Mouse (Mus musculus) neutrophil, adult 83 days (primary cell): ENCODE data around the gene Prlh. TPM values are rescaled to one million over a fixed set of nuclear protein-coding genes. Genes with fewer than 3 reads are reported as not detected.

ENCODE experiments used
- total RNA-seq, 2 experiments: library from RNA; stranded (reverse); gene quantifications; one replicate each; pipeline ENCODE4 v1.2.4; 2023

The Prlh gene
- not detected for total RNA-seq

DNA sequence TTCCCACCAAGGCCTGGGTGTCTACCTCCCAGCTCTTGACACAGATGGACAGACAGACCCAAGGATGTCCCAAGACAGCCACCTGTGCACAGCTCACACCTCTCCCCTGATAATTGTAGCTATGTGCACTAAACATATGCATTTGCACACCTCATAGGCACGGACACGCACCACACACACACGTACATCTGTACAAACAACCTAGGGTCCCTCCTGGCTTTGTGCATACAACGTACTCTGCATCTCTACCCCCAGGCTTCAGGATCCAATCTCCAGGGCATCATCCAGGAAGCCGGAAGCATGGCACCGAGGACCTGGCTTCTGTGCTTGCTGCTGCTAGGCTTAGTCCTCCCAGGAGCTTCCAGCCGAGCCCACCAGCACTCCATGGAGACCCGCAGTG is at the start of gene Prlh:
TSS of gene Prlh (plus strand) at position 301 of the 400 bp plus-strand sequence.

GRCm38 (mm10) chr1:90914948-90915569 is 37.8 kb upstream of the Prlh start, which contains the start of gene Mlph:
TSS of gene Mlph (plus strand) at chr1:90915085.

DNA sequence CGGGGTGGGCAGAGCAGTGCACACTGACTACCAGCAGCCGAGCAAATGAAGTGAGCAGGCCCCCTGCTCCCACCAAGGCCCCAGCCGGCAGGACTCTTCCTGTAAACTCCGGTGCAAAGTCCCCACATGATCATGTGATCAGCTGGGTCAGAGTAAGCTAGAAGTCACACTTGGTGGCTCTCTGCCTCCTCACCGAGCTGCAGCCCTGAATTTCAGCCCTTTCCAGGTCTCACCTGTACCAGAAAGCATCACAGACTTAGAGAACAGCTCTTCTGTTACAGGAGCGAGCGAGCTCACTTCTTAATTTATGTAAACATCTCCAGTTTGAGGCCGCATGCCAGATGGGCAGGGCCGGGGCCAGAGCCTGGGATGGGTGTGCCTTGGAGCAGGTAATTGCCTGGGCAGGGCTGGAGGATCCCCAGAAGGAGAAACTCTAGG is 16.5 kb downstream of the Prlh start, which contains the start of gene Rab17:
TSS of gene Rab17 (minus strand) at position 315 of the 438 bp plus-strand sequence.

DNA sequence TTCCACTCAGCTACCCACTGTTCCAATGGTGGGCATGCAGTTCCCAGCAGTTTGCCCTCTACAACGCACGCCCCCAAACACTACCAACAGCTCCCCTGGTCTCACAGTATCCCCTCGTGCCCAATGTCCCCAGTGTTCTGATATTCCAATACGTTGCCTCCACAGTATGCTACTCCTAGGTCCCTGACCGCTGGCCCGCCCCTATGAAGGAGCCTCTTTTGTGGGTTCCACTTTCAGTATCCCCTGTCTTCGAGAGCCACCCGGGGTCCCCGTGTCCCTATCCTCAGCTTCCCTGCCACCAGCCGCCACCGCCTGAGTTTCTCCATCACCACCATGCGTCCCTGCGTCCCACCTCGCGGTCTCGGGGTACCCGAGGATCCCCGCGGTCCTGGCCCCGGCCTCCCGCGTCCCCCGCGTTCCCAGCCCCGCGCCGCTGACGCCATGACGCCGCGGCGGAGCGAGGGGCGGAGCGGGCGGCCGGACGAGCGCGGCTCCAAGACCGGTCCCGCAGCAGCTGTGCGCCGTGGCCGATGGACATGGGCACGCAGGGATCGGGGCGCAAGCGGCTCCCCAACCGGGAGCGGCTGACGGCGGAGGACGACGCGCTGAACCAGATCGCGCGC is 45.5 kb downstream of the Prlh start, which contains the start of gene Lrrfip1:
TSS of gene Lrrfip1 (plus strand) at position 470 of the 623 bp plus-strand sequence.

Other genes starting within 250 kb of the Prlh start
- gene Col6a3, start 109.1 kb upstream of the Prlh start, total RNA-seq: under 1 TPM; 0.33 to 0.42 TPM
- under 1 TPM in 1 of 2 experiments, not detected in 1; 0.07 TPM for gene Mlph, start 38.0 kb upstream of the Prlh start, total RNA-seq
- not detected for gene Rab17, start 16.6 kb downstream of the Prlh start, total RNA-seq
- 100 to 1,000 TPM; 194 to 224 TPM for gene Lrrfip1, start 45.6 kb downstream of the Prlh start, total RNA-seq
- gene Rbm44, start 192.0 kb downstream of the Prlh start, total RNA-seq: 1 to 10 TPM in 1 of 2 experiments, under 1 TPM in 1; 0.94 to 2.8 TPM
- 10 to 100 TPM; 27.6 to 31.8 TPM for gene Ramp1, start 226.7 kb downstream of the Prlh start, total RNA-seq